Mouse (Mus musculus): ENCODE data around the gene Plscr2. TPM values are rescaled to one million over a fixed set of nuclear protein-coding genes. Genes with fewer than 3 reads are reported as not detected.

Gene Plscr2
- total and polyA plus RNA-seq, 2 experiments = 13.9 to 51.6 TPM

- Histone ChIP-seq H3K9ac (ENCODE audit: low read depth, low read length) (no peak overlapping the region), H3K36me3 (ENCODE audit: control insufficient read depth, insufficient read depth, low read length) (no peaks in the 10 kb centered on the region), H3K27me3 (ENCODE audit: control insufficient read depth, insufficient read depth, low read length) (no peaks in the 10 kb centered on the region), H3K4me1 (ENCODE audit: control insufficient read depth, insufficient read depth, low read length) (peaks cover 24% of the 10 kb centered on the region), H3K79me2 (ENCODE audit: control insufficient read depth, insufficient read depth, low read length) (peaks cover 6% of the 10 kb centered on the region; the same call in 1 of the 2 replicates), H3K4me3 (ENCODE audit: insufficient read depth, low read depth, low read length) (peak overlapping the region; percentile 42), H3K27ac (replicated peaks; ENCODE audit: insufficient read depth, low read depth, low read length) (peak overlapping the region; percentile 92)
- 43% methylated on average over 7 of the region's 7 CpGs for WGBS
- TF ChIP-seq POLR2A (IDR thresholded peaks at IDR 0.05; ENCODE audit: extremely low read depth, insufficient read depth, low read length) = no peak
- peak; percentile 90 for DNase-seq (ENCODE audit: extremely low read depth, low read depth, low spot score)
These were observed 958 bp downstream of the Plscr2 start for GRCm38 (mm10) chr9:92276360-92276759.

GRCm38 (mm10) chr9:92280048-92280447 is 4.6 kb downstream of the Plscr2 start:
- H3K4me1 ChIP-seq (ENCODE audit: control insufficient read depth, insufficient read depth, low read length) = peaks cover 8% of the 10 kb centered on the region
- no peak overlapping the region for H3K27ac ChIP-seq (replicated peaks; ENCODE audit: insufficient read depth, low read depth, low read length)
- H3K36me3 ChIP-seq (ENCODE audit: control insufficient read depth, insufficient read depth, low read length) = no peaks in the 10 kb centered on the region
- peaks cover 6% of the 10 kb centered on the region; the same call in 1 of the 2 replicates for H3K79me2 ChIP-seq (ENCODE audit: control insufficient read depth, insufficient read depth, low read length)
- 86% methylated on average over 1 of the region's 1 CpGs for WGBS
- H3K9ac ChIP-seq (ENCODE audit: low read depth, low read length) = no peak overlapping the region
- H3K4me3 ChIP-seq (ENCODE audit: insufficient read depth, low read depth, low read length) = no peak overlapping the region
- H3K27me3 ChIP-seq (ENCODE audit: control insufficient read depth, insufficient read depth, low read length) = no peaks in the 10 kb centered on the region
- no peak for DNase-seq (ENCODE audit: extremely low read depth, low read depth, low spot score)
- no peak for TF ChIP-seq POLR2A (IDR thresholded peaks at IDR 0.05; ENCODE audit: extremely low read depth, insufficient read depth, low read length)

- H3K27ac ChIP-seq (replicated peaks; ENCODE audit: insufficient read depth, low read depth, low read length) = no peak overlapping the region
These were observed 7.3 kb downstream of the Plscr2 start for GRCm38 (mm10) chr9:92282563-92283171.

GRCm38 (mm10) chr9:92289675-92290074 is 14.3 kb downstream of the Plscr2 start:
- TF ChIP-seq CTCF (IDR thresholded peaks at IDR 0.05; ENCODE audit: low read depth, low read length) (no peak), POLR2A (IDR thresholded peaks at IDR 0.05; ENCODE audit: extremely low read depth, insufficient read depth, low read length) (no peak)

More at GRCm38 (mm10) chr9:92282563-92283171, 7.3 kb downstream of the Plscr2 start:
- TF ChIP-seq POLR2A (IDR thresholded peaks at IDR 0.05; ENCODE audit: extremely low read depth, insufficient read depth, low read length) (no peak), CTCF (IDR thresholded peaks at IDR 0.05; ENCODE audit: low read depth, low read length) (no peak)
- H3K27me3 ChIP-seq (ENCODE audit: control insufficient read depth, insufficient read depth, low read length) = no peaks in the 10 kb centered on the region
- H3K4me3 ChIP-seq (ENCODE audit: insufficient read depth, low read depth, low read length) = no peak overlapping the region
- 76% methylated on average over 7 of the region's 7 CpGs for WGBS
- no peak overlapping the region for H3K9ac ChIP-seq (ENCODE audit: low read depth, low read length)
- no peak for DNase-seq (ENCODE audit: extremely low read depth, low read depth, low spot score)
- H3K79me2 ChIP-seq (ENCODE audit: control insufficient read depth, insufficient read depth, low read length) = peaks cover 4% of the 10 kb centered on the region; the same call in 1 of the 2 replicates
- H3K36me3 ChIP-seq (ENCODE audit: control insufficient read depth, insufficient read depth, low read length) = peaks cover 4% of the 10 kb centered on the region; the same call in 1 of the 2 replicates
- no peaks in the 10 kb centered on the region for H3K4me1 ChIP-seq (ENCODE audit: control insufficient read depth, insufficient read depth, low read length)

GRCm38 (mm10) chr9:92292169-92292568 is 16.8 kb downstream of the Plscr2 start:
- Histone ChIP-seq H3K9ac (ENCODE audit: low read depth, low read length) (no peak overlapping the region), H3K79me2 (ENCODE audit: control insufficient read depth, insufficient read depth, low read length) (no peaks in the 10 kb centered on the region), H3K27ac (replicated peaks; ENCODE audit: insufficient read depth, low read depth, low read length) (no peak overlapping the region), H3K4me3 (ENCODE audit: insufficient read depth, low read depth, low read length) (no peak overlapping the region), H3K4me1 (ENCODE audit: control insufficient read depth, insufficient read depth, low read length) (no peaks in the 10 kb centered on the region), H3K27me3 (ENCODE audit: control insufficient read depth, insufficient read depth, low read length) (no peaks in the 10 kb centered on the region), H3K36me3 (ENCODE audit: control insufficient read depth, insufficient read depth, low read length) (peaks cover 23% of the 10 kb centered on the region)
- DNase-seq (ENCODE audit: extremely low read depth, low read depth, low spot score) = no peak
- TF ChIP-seq CTCF (IDR thresholded peaks at IDR 0.05; ENCODE audit: low read depth, low read length) (no peak), POLR2A (IDR thresholded peaks at IDR 0.05; ENCODE audit: extremely low read depth, insufficient read depth, low read length) (no peak)
- 85% methylated on average over 2 of the region's 2 CpGs for WGBS

More at GRCm38 (mm10) chr9:92289675-92290074, 14.3 kb downstream of the Plscr2 start:
- Histone ChIP-seq H3K4me3 (ENCODE audit: insufficient read depth, low read depth, low read length) (no peak overlapping the region), H3K79me2 (ENCODE audit: control insufficient read depth, insufficient read depth, low read length) (no peaks in the 10 kb centered on the region), H3K36me3 (ENCODE audit: control insufficient read depth, insufficient read depth, low read length) (peaks cover 23% of the 10 kb centered on the region), H3K9ac (ENCODE audit: low read depth, low read length) (no peak overlapping the region), H3K4me1 (ENCODE audit: control insufficient read depth, insufficient read depth, low read length) (no peaks in the 10 kb centered on the region), H3K27ac (replicated peaks; ENCODE audit: insufficient read depth, low read depth, low read length) (no peak overlapping the region), H3K27me3 (ENCODE audit: control insufficient read depth, insufficient read depth, low read length) (no peaks in the 10 kb centered on the region)
- 64% methylated on average over 3 of the region's 3 CpGs for WGBS
- no peak for DNase-seq (ENCODE audit: extremely low read depth, low read depth, low spot score)

- Histone ChIP-seq H3K27me3 (ENCODE audit: control insufficient read depth, insufficient read depth, low read length) (no peaks in the 10 kb centered on the region), H3K79me2 (ENCODE audit: control insufficient read depth, insufficient read depth, low read length) (no peaks in the 10 kb centered on the region), H3K4me1 (ENCODE audit: control insufficient read depth, insufficient read depth, low read length) (no peaks in the 10 kb centered on the region), H3K4me3 (ENCODE audit: insufficient read depth, low read depth, low read length) (no peak overlapping the region), H3K9ac (ENCODE audit: low read depth, low read length) (no peak overlapping the region), H3K27ac (replicated peaks; ENCODE audit: insufficient read depth, low read depth, low read length) (no peak overlapping the region), H3K36me3 (ENCODE audit: control insufficient read depth, insufficient read depth, low read length) (peaks cover 19% of the 10 kb centered on the region)
- WGBS = 85% methylated on average over 3 of the region's 3 CpGs
- no peak for DNase-seq (ENCODE audit: extremely low read depth, low read depth, low spot score)
- TF ChIP-seq POLR2A (IDR thresholded peaks at IDR 0.05; ENCODE audit: extremely low read depth, insufficient read depth, low read length) (no peak), CTCF (IDR thresholded peaks at IDR 0.05; ENCODE audit: low read depth, low read length) (no peak)
These were observed 17.5 kb downstream of the Plscr2 start for GRCm38 (mm10) chr9:92292922-92293321.

Measured in liver, adult 2 months (tissue).